Mouse (Mus musculus): ENCODE results near the gene Stab2. TPM values are rescaled to one million over a fixed set of nuclear protein-coding genes. Genes with fewer than 3 reads are reported as not detected.

Gene Stab2
- polyA plus RNA-seq, 1 experiment from 2014 or later = 0.06 TPM

GRCm38 (mm10) chr10:86933906-86934305 lies 73.9 kb downstream of the Stab2 start:
- Histone ChIP-seq H3K36me3 (ENCODE audit: control insufficient read depth, insufficient read depth) (no peaks in the 10 kb centered on the region), H3K4me1 (replicated peaks; ENCODE audit: control insufficient read depth, insufficient read depth, low read length) (peaks cover 7% of the 10 kb centered on the region; the same call in 1 of the 2 replicates), H3K9ac (replicated peaks; ENCODE audit: low read depth, low read length) (no peak overlapping the region), H3K9me3 (ENCODE audit: control insufficient read depth, low read length) (no peaks in the 10 kb centered on the region), H3K27ac (ENCODE audit: low read length) (no peak overlapping the region), H3K27me3 (replicated peaks; ENCODE audit: control insufficient read depth, insufficient read depth, low read length) (no peaks in the 10 kb centered on the region), H3K4me3 (replicated peaks; ENCODE audit: low read length) (no peak overlapping the region), H3K4me2 (ENCODE audit: low read length) (no peak overlapping the region)
- ATAC-seq = peak; percentile 67
- 31% methylated on average over 3 of the region's 3 CpGs for WGBS

- 85% methylated on average over 9 of the region's 9 CpGs for WGBS
- no peak overlapping the region for H3K27ac ChIP-seq (ENCODE audit: low read length)
- H3K4me2 ChIP-seq (ENCODE audit: low read length) = no peak overlapping the region
- ATAC-seq = no peak
- no peaks in the 10 kb centered on the region for H3K9me3 ChIP-seq (ENCODE audit: control insufficient read depth, low read length)
- H3K9ac ChIP-seq (replicated peaks; ENCODE audit: low read depth, low read length) = no peak overlapping the region
- peaks cover 7% of the 10 kb centered on the region; the same call in 1 of the 2 replicates for H3K4me1 ChIP-seq (replicated peaks; ENCODE audit: control insufficient read depth, insufficient read depth, low read length)
- H3K36me3 ChIP-seq (ENCODE audit: control insufficient read depth, insufficient read depth) = no peaks in the 10 kb centered on the region
- H3K27me3 ChIP-seq (replicated peaks; ENCODE audit: control insufficient read depth, insufficient read depth, low read length) = no peaks in the 10 kb centered on the region
- no peak overlapping the region for H3K4me3 ChIP-seq (replicated peaks; ENCODE audit: low read length)
Observed at GRCm38 (mm10) chr10:86933180-86933695, 74.6 kb downstream of the Stab2 start.

GRCm38 (mm10) chr10:86923602-86924001 lies 84.2 kb downstream of the Stab2 start:
- no peak for ATAC-seq
- 96% methylated on average over 1 of the region's 1 CpGs for WGBS
- Histone ChIP-seq H3K4me3 (replicated peaks; ENCODE audit: low read length) (no peak overlapping the region), H3K27me3 (replicated peaks; ENCODE audit: control insufficient read depth, insufficient read depth, low read length) (no peaks in the 10 kb centered on the region), H3K4me2 (ENCODE audit: low read length) (no peak overlapping the region), H3K9me3 (ENCODE audit: control insufficient read depth, low read length) (no peaks in the 10 kb centered on the region), H3K4me1 (replicated peaks; ENCODE audit: control insufficient read depth, insufficient read depth, low read length) (no peaks in the 10 kb centered on the region), H3K27ac (ENCODE audit: low read length) (no peak overlapping the region), H3K9ac (replicated peaks; ENCODE audit: low read depth, low read length) (no peak overlapping the region), H3K36me3 (ENCODE audit: control insufficient read depth, insufficient read depth) (no peaks in the 10 kb centered on the region)

- Histone ChIP-seq H3K9me3 (ENCODE audit: control insufficient read depth, low read length) (no peaks in the 10 kb centered on the region), H3K36me3 (ENCODE audit: control insufficient read depth, insufficient read depth) (no peaks in the 10 kb centered on the region), H3K4me3 (replicated peaks; ENCODE audit: low read length) (no peak overlapping the region), H3K4me1 (replicated peaks; ENCODE audit: control insufficient read depth, insufficient read depth, low read length) (no peaks in the 10 kb centered on the region), H3K4me2 (ENCODE audit: low read length) (no peak overlapping the region), H3K27me3 (replicated peaks; ENCODE audit: control insufficient read depth, insufficient read depth, low read length) (no peaks in the 10 kb centered on the region), H3K9ac (replicated peaks; ENCODE audit: low read depth, low read length) (no peak overlapping the region), H3K27ac (ENCODE audit: low read length) (no peak overlapping the region)
- ATAC-seq = peak; percentile 64; the same call in 1 of the 2 replicates
Observed at GRCm38 (mm10) chr10:86915595-86915994, 92.2 kb downstream of the Stab2 start.

- H3K4me1 ChIP-seq (replicated peaks; ENCODE audit: control insufficient read depth, insufficient read depth, low read length) = no peaks in the 10 kb centered on the region
- WGBS = 96% methylated on average over 18 of the region's 18 CpGs
- no peaks in the 10 kb centered on the region for H3K9me3 ChIP-seq (ENCODE audit: control insufficient read depth, low read length)
- H3K4me3 ChIP-seq (replicated peaks; ENCODE audit: low read length) = no peak overlapping the region
- H3K27me3 ChIP-seq (replicated peaks; ENCODE audit: control insufficient read depth, insufficient read depth, low read length) = no peaks in the 10 kb centered on the region
- H3K27ac ChIP-seq (ENCODE audit: low read length) = no peak overlapping the region
- no peak overlapping the region for H3K9ac ChIP-seq (replicated peaks; ENCODE audit: low read depth, low read length)
- no peaks in the 10 kb centered on the region for H3K36me3 ChIP-seq (ENCODE audit: control insufficient read depth, insufficient read depth)
- no peak for ATAC-seq
- no peak overlapping the region for H3K4me2 ChIP-seq (ENCODE audit: low read length)
Observed at GRCm38 (mm10) chr10:86908562-86908961, 99.3 kb downstream of the Stab2 start.

GRCm38 (mm10) chr10:86907043-86907442 lies 100.8 kb downstream of the Stab2 start:
- H3K4me3 ChIP-seq (replicated peaks; ENCODE audit: low read length) = no peak overlapping the region
- H3K4me1 ChIP-seq (replicated peaks; ENCODE audit: control insufficient read depth, insufficient read depth, low read length) = no peaks in the 10 kb centered on the region
- H3K36me3 ChIP-seq (ENCODE audit: control insufficient read depth, insufficient read depth) = no peaks in the 10 kb centered on the region
- H3K4me2 ChIP-seq (ENCODE audit: low read length) = no peak overlapping the region
- ATAC-seq = peak; percentile 90
- H3K27ac ChIP-seq (ENCODE audit: low read length) = no peak overlapping the region
- no peak overlapping the region for H3K9ac ChIP-seq (replicated peaks; ENCODE audit: low read depth, low read length)
- H3K9me3 ChIP-seq (ENCODE audit: control insufficient read depth, low read length) = no peaks in the 10 kb centered on the region
- 45% methylated on average over 6 of the region's 6 CpGs for WGBS
- H3K27me3 ChIP-seq (replicated peaks; ENCODE audit: control insufficient read depth, insufficient read depth, low read length) = no peaks in the 10 kb centered on the region

- ATAC-seq = no peak
- H3K36me3 ChIP-seq (ENCODE audit: control insufficient read depth, insufficient read depth) = no peaks in the 10 kb centered on the region
- H3K9ac ChIP-seq (replicated peaks; ENCODE audit: low read depth, low read length) = no peak overlapping the region
- H3K27me3 ChIP-seq (replicated peaks; ENCODE audit: control insufficient read depth, insufficient read depth, low read length) = 0 out of 2 replicates have a peak, but pooled peaks cover 2% of the 10 kb centered on the region
- no peaks in the 10 kb centered on the region for H3K9me3 ChIP-seq (ENCODE audit: control insufficient read depth, low read length)
- WGBS = 76% methylated on average over 2 of the region's 2 CpGs
- H3K4me1 ChIP-seq (replicated peaks; ENCODE audit: control insufficient read depth, insufficient read depth, low read length) = no peaks in the 10 kb centered on the region
- no peak overlapping the region for H3K4me2 ChIP-seq (ENCODE audit: low read length)
- H3K27ac ChIP-seq (ENCODE audit: low read length) = no peak overlapping the region
- H3K4me3 ChIP-seq (replicated peaks; ENCODE audit: low read length) = no peak overlapping the region
Observed at GRCm38 (mm10) chr10:86895531-86895930, 112.3 kb downstream of the Stab2 start.

- H3K27me3 ChIP-seq (replicated peaks; ENCODE audit: control insufficient read depth, insufficient read depth, low read length) = no peaks in the 10 kb centered on the region
- no peak overlapping the region for H3K27ac ChIP-seq (ENCODE audit: low read length)
- no peak overlapping the region for H3K4me2 ChIP-seq (ENCODE audit: low read length)
- H3K9ac ChIP-seq (replicated peaks; ENCODE audit: low read depth, low read length) = no peak overlapping the region
- no peak for ATAC-seq
- H3K36me3 ChIP-seq (ENCODE audit: control insufficient read depth, insufficient read depth) = no peaks in the 10 kb centered on the region
- WGBS = 94% methylated on average over 1 of the region's 1 CpGs
- H3K4me1 ChIP-seq (replicated peaks; ENCODE audit: control insufficient read depth, insufficient read depth, low read length) = no peaks in the 10 kb centered on the region
- H3K4me3 ChIP-seq (replicated peaks; ENCODE audit: low read length) = no peak overlapping the region
- H3K9me3 ChIP-seq (ENCODE audit: control insufficient read depth, low read length) = no peaks in the 10 kb centered on the region
Observed at GRCm38 (mm10) chr10:86891066-86891465, 116.8 kb downstream of the Stab2 start.

- Histone ChIP-seq H3K27ac (ENCODE audit: low read length) (no peak overlapping the region), H3K9ac (replicated peaks; ENCODE audit: low read depth, low read length) (no peak overlapping the region), H3K4me1 (replicated peaks; ENCODE audit: control insufficient read depth, insufficient read depth, low read length) (no peaks in the 10 kb centered on the region), H3K27me3 (replicated peaks; ENCODE audit: control insufficient read depth, insufficient read depth, low read length) (no peaks in the 10 kb centered on the region), H3K36me3 (ENCODE audit: control insufficient read depth, insufficient read depth) (no peaks in the 10 kb centered on the region), H3K9me3 (ENCODE audit: control insufficient read depth, low read length) (no peaks in the 10 kb centered on the region), H3K4me2 (ENCODE audit: low read length) (no peak overlapping the region), H3K4me3 (replicated peaks; ENCODE audit: low read length) (no peak overlapping the region)
- WGBS = 79% methylated on average over 14 of the region's 14 CpGs
- ATAC-seq = 0 out of 2 replicates have a peak, but pooled peaks have one; percentile 20
Observed at GRCm38 (mm10) chr10:86890166-86890930, 117.5 kb downstream of the Stab2 start.

Data from forebrain, embryonic 16.5 days (tissue).